Mouse (Mus musculus) kidney, embryonic 16.5 days (tissue): ENCODE data around the gene Idua. TPM values are rescaled to one million over a fixed set of nuclear protein-coding genes. Genes with fewer than 3 reads are reported as not detected.

Experiments
- ATAC-seq: fragments of 200-750 bp; cut with Nextera tagmentation; 2 replicates; pipeline ENCODE4 v1.8.0; 2017; ENCODE audit warnings: moderate TSS enrichment; ENCODE audit not compliant: low FRiP score, low TSS enrichment
- H3K27ac ChIP-seq: fragments of 300-500 bp; sonication (generic); 2 replicates; pipeline ENCODE4 v1.5.1; 2014; ENCODE audit warnings: low read length
- H3K27me3 ChIP-seq: fragments of 300-500 bp; sonication (generic); 2 replicates; pipeline ENCODE4 v1.6.1; 2014; ENCODE audit warnings: low read length, control low read depth, mixed read lengths; ENCODE audit not compliant: insufficient read depth
- H3K36me3 ChIP-seq: fragments of 300-500 bp; sonication (generic); 2 replicates; pipeline ENCODE4 v1.6.1; 2014; ENCODE audit warnings: low read length, control low read depth, mixed read lengths; ENCODE audit not compliant: insufficient read depth
- H3K4me1 ChIP-seq: fragments of 300-500 bp; sonication (generic); 2 replicates; pipeline ENCODE4 v1.6.1; 2014; ENCODE audit warnings: low read length, control low read depth, mixed read lengths; ENCODE audit not compliant: insufficient read depth
- H3K4me2 ChIP-seq: fragments of 300-500 bp; sonication (generic); replicated peaks from 2 replicates; pipeline ENCODE4 v1.6.1; 2014; ENCODE audit warnings: low read depth, low read length
- H3K4me3 ChIP-seq: fragments of 300-500 bp; sonication (generic); 2 replicates; pipeline ENCODE4 v1.5.1; 2014; ENCODE audit warnings: mild to moderate bottlenecking, low read length
- H3K9ac ChIP-seq: fragments of 300-500 bp; sonication (generic); replicated peaks from 2 replicates; pipeline ENCODE4 v1.6.1; 2014; ENCODE audit warnings: low read length
- H3K9me3 ChIP-seq: fragments of 300-500 bp; sonication (generic); 2 replicates; pipeline ENCODE4 v1.6.1; 2016; ENCODE audit warnings: low read length, control low read depth
- WGBS: fragments of 180-500 bp; shearing (Covaris S2); extraction: QIAGEN DNeasy Blood & Tissue Kit; methylation state at CpG from one replicate; pipeline ENCODE4 v1.1.7; 2014; 5-methylcytosine and 5-hydroxymethylcytosine counted together
- polyA plus RNA-seq: library from polyadenylated mRNA; unstranded; fragments of >200 nt; fragmentation: Nextera tagmentation; extraction: Ambion mirVana; gene quantifications from 2 replicates; pipeline ENCODE4 v1.2.1, GENCODE M21; 2015

Gene Idua
- polyA plus RNA-seq, 1 experiment from 2014 or later = 12.0 TPM

- Histone ChIP-seq H3K4me3 (peak overlapping the region; percentile 35), H3K27ac (peak overlapping the region; percentile 48), H3K4me1 (peaks cover 20% of the 10 kb centered on the region), H3K36me3 (no peaks in the 10 kb centered on the region), H3K9ac (peak overlapping the region; percentile 72), H3K4me2 (peak overlapping the region; percentile 68), H3K9me3 (no peaks in the 10 kb centered on the region), H3K27me3 (no peaks in the 10 kb centered on the region)
- WGBS = 4% methylated on average over 25 of the region's 25 CpGs
- ATAC-seq = peak; percentile 72
Measured at GRCm38 (mm10) chr5:108677605-108678295, 17.6 kb downstream of the Idua start.

- WGBS = 91% methylated on average over 6 of the region's 6 CpGs
Measured at GRCm38 (mm10) chr5:108678296-108678854, 18.2 kb downstream of the Idua start.

GRCm38 (mm10) chr5:108679909-108680308, 19.8 kb downstream of the Idua start:
- Histone ChIP-seq H3K9me3 (no peaks in the 10 kb centered on the region), H3K27me3 (no peaks in the 10 kb centered on the region), H3K27ac (no peak overlapping the region), H3K4me1 (peaks cover 20% of the 10 kb centered on the region), H3K9ac (no peak overlapping the region), H3K4me2 (no peak overlapping the region), H3K4me3 (no peak overlapping the region), H3K36me3 (no peaks in the 10 kb centered on the region)
- ATAC-seq = no peak
- 64% methylated on average over 3 of the region's 3 CpGs for WGBS

More at GRCm38 (mm10) chr5:108678296-108678854, 18.2 kb downstream of the Idua start:
- Histone ChIP-seq H3K4me2 (no peak overlapping the region), H3K9me3 (no peaks in the 10 kb centered on the region), H3K36me3 (no peaks in the 10 kb centered on the region), H3K9ac (no peak overlapping the region), H3K4me3 (no peak overlapping the region), H3K27me3 (no peaks in the 10 kb centered on the region), H3K4me1 (peaks cover 20% of the 10 kb centered on the region), H3K27ac (no peak overlapping the region)
- no peak for ATAC-seq

- H3K27me3 ChIP-seq = no peaks in the 10 kb centered on the region
- WGBS = 92% methylated on average over 6 of the region's 6 CpGs
- peaks cover 16% of the 10 kb centered on the region for H3K4me1 ChIP-seq
- ATAC-seq = no peak
- no peaks in the 10 kb centered on the region for H3K36me3 ChIP-seq
- H3K4me2 ChIP-seq = no peak overlapping the region
- no peak overlapping the region for H3K9ac ChIP-seq
- no peak overlapping the region for H3K4me3 ChIP-seq
- H3K27ac ChIP-seq = no peak overlapping the region
- no peaks in the 10 kb centered on the region for H3K9me3 ChIP-seq
Measured at GRCm38 (mm10) chr5:108680871-108681270, 20.7 kb downstream of the Idua start.

- Histone ChIP-seq H3K36me3 (no peaks in the 10 kb centered on the region), H3K27me3 (no peaks in the 10 kb centered on the region), H3K27ac (no peak overlapping the region), H3K9ac (no peak overlapping the region), H3K9me3 (no peaks in the 10 kb centered on the region), H3K4me2 (no peak overlapping the region), H3K4me1 (peaks cover 18% of the 10 kb centered on the region), H3K4me3 (no peak overlapping the region)
- no peak for ATAC-seq
- WGBS = 78% methylated on average over 5 of the region's 5 CpGs
Measured at GRCm38 (mm10) chr5:108689091-108689490, 29.0 kb downstream of the Idua start.

GRCm38 (mm10) chr5:108691152-108691551, 31.0 kb downstream of the Idua start:
- H3K9ac ChIP-seq = no peak overlapping the region
- H3K9me3 ChIP-seq = no peaks in the 10 kb centered on the region
- H3K4me2 ChIP-seq = no peak overlapping the region
- H3K27ac ChIP-seq = no peak overlapping the region
- no peak overlapping the region for H3K4me3 ChIP-seq
- 74% methylated on average over 4 of the region's 4 CpGs for WGBS
- no peaks in the 10 kb centered on the region for H3K27me3 ChIP-seq
- 0 out of 2 replicates have a peak, but pooled peaks cover under 1% of the 10 kb centered on the region for H3K36me3 ChIP-seq
- peaks cover 32% of the 10 kb centered on the region for H3K4me1 ChIP-seq
- ATAC-seq = no peak

- Histone ChIP-seq H3K4me3 (peak within 1 kb of the TSS; percentile 88), H3K36me3 (0 out of 2 replicates have a peak, but pooled peaks cover 3% of the 10 kb centered on the region), H3K27me3 (no peaks in the 10 kb centered on the region), H3K4me1 (peaks cover 43% of the 10 kb centered on the region), H3K9me3 (no peaks in the 10 kb centered on the region), H3K4me2 (peak within 1 kb of the TSS; percentile 81), H3K9ac (peak within 1 kb of the TSS; percentile 22), H3K27ac (no peak within 1 kb of the TSS)
- WGBS = 1% methylated on average over 18 of the region's 18 CpGs
- peak; percentile 36 for ATAC-seq
Measured at GRCm38 (mm10) chr5:108692271-108692670, 32.1 kb downstream of the Idua start, which contains the start of gene Fgfrl1. Fgfrl1 (plus strand) TSS chr5:108692382.

- Histone ChIP-seq H3K4me2 (peak overlapping the region; percentile 81), H3K27ac (peak overlapping the region; percentile 60), H3K36me3 (0 out of 2 replicates have a peak, but pooled peaks cover 3% of the 10 kb centered on the region), H3K4me1 (peaks cover 49% of the 10 kb centered on the region), H3K27me3 (no peaks in the 10 kb centered on the region), H3K4me3 (peak overlapping the region; percentile 88), H3K9me3 (no peaks in the 10 kb centered on the region), H3K9ac (peak overlapping the region; percentile 94)
- WGBS = 0% methylated on average over 37 of the region's 43 CpGs
- ATAC-seq = peak; percentile 94
Measured at GRCm38 (mm10) chr5:108693872-108694288, 33.7 kb downstream of the Idua start.

- ATAC-seq = peak; percentile 50
- peaks cover 52% of the 10 kb centered on the region for H3K4me1 ChIP-seq
- WGBS = under 1% methylated on average over 74 of the region's 99 CpGs
Measured at GRCm38 (mm10) chr5:108694352-108695261, 34.5 kb downstream of the Idua start.

More at GRCm38 (mm10) chr5:108694352-108695261, 34.5 kb downstream of the Idua start:
- H3K4me2 ChIP-seq = peak overlapping the region; percentile 81
- peak overlapping the region; percentile 88 for H3K4me3 ChIP-seq
- H3K27me3 ChIP-seq = no peaks in the 10 kb centered on the region
- H3K27ac ChIP-seq = peak overlapping the region; percentile 60
- H3K9ac ChIP-seq = peak overlapping the region; percentile 94
- 0 out of 2 replicates have a peak, but pooled peaks cover 3% of the 10 kb centered on the region for H3K36me3 ChIP-seq
- no peaks in the 10 kb centered on the region for H3K9me3 ChIP-seq
